Mouse (Mus musculus) spleen, adult 2 months (tissue): ENCODE measurements around the gene Iqgap1. TPM values are rescaled to one million over a fixed set of nuclear protein-coding genes. Genes with fewer than 3 reads are reported as not detected.

Experiments used
- DNase-seq, 2 experiments: peaks; one replicate each; pipeline versions ENCODE4 v3.0.0 to v3.0.0-alpha.2; 2012 to 2021; ENCODE audit warnings: low spot score in 2 of 2, low read depth in 1 of 2
- H3K27ac ChIP-seq: fragments of 200-500 bp; 2 replicates; pipeline ENCODE4 v1.5.1; 2012; ENCODE audit warnings: low read length, inconsistent platforms; ENCODE audit not compliant: insufficient read depth
- H3K27me3 ChIP-seq: fragments of 200-500 bp; 2 replicates; pipeline ENCODE4 v1.6.1; 2012; ENCODE audit warnings: mild to moderate bottlenecking, moderate library complexity, low read length, inconsistent platforms; ENCODE audit not compliant: control insufficient read depth, insufficient read depth
- H3K36me3 ChIP-seq: fragments of 200-500 bp; 2 replicates; pipeline ENCODE4 v1.6.1; 2012; ENCODE audit warnings: mild to moderate bottlenecking, low read length, inconsistent platforms; ENCODE audit not compliant: control insufficient read depth, insufficient read depth
- H3K4me1 ChIP-seq: fragments of 200-500 bp; 2 replicates; pipeline ENCODE4 v1.6.1; 2011; ENCODE audit warnings: inconsistent platforms; ENCODE audit not compliant: control insufficient read depth, insufficient read depth, insufficient read length
- H3K4me3 ChIP-seq: fragments of 200-500 bp; 2 replicates; pipeline ENCODE4 v1.5.1; 2011; ENCODE audit warnings: mild to moderate bottlenecking, inconsistent platforms; ENCODE audit not compliant: insufficient read depth, insufficient read length; ENCODE audit errors: extremely low read depth
- CTCF ChIP-seq: fragments of 200-500 bp; IDR thresholded peaks from 2 replicates; pipeline ENCODE4 v1.5.1; 2011; ENCODE audit warnings: mild to moderate bottlenecking, inconsistent platforms; ENCODE audit not compliant: insufficient read depth, insufficient read length, insufficient replicate concordance; ENCODE audit errors: extremely low read depth
- POLR2A ChIP-seq: fragments of 200-500 bp; IDR thresholded peaks from 2 replicates; pipeline ENCODE4 v1.6.1; 2011; ENCODE audit warnings: low read depth, low read length, inconsistent platforms
- WGBS: fragments of 180-500 bp; shearing (Covaris S2); methylation state at CpG from one replicate; pipeline ENCODE4 v1.1.7; 2018; 5-methylcytosine and 5-hydroxymethylcytosine counted together
- polyA plus RNA-seq: library from polyadenylated mRNA; depleted of rRNA; stranded (reverse); fragments of >200 nt; gene quantifications from 2 replicates; pipeline ENCODE4 v1.2.3, GENCODE M21; 2012; rRNA removed

Gene Iqgap1
- polyA plus RNA-seq, 1 experiment, result 55.9 TPM

DNA sequence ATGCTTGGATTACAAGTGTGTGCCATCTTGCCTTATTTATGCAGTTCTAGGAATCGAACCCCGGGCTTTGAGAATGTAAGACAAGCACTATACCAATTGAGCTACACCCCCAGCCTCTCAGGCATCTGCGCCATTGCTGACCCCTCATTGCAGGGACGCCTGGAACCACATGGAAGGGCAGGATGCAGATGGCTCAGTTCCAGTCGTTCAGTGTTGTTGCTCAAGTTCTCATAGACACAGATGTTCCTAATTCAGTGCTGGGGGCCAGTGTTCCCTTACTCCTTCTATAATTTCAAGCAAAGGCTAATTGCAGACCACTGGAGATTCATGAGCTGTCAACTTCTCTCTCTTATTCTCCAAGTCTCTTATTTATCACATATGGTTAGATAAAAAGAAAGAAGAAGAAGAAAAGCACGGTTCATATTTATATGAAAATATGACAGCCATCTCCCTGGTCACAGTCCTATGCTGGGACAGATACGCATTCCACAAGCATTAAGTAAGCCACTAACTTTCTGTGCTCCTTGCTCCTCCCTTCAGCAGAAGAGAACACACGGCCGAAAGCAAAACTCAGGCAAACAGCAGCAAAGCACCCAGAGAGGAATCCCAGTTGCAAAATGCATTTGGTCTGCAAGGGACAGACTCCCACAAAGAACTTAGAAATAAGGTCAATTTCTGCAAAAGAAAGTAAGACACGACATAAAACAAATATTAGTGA is 159.4 kb downstream of the Iqgap1 start:
- no peak for DNase-seq
- 69% methylated on average over 10 of the region's 10 CpGs for WGBS
- TF ChIP-seq POLR2A (no peak), CTCF (no peak)
- Histone ChIP-seq H3K4me1 (no peaks in the 10 kb centered on the region), H3K27me3 (no peaks in the 10 kb centered on the region), H3K4me3 (no peak overlapping the region), H3K36me3 (peaks cover 2% of the 10 kb centered on the region; the same call in 1 of the 2 replicates), H3K27ac (no peak overlapping the region)

Other genes starting within 250 kb of the Iqgap1 start
- gene Crtc3, start 137.1 kb downstream of the Iqgap1 start, polyA plus RNA-seq, result 19.1 and 21.3 TPM in 2 replicates
- gene Zscan2, start 34.9 kb upstream of the Iqgap1 start, polyA plus RNA-seq, result 4.3 and 6.5 TPM in 2 replicates
- 12.8 and 20.1 TPM in 2 replicates for gene Wdr73, start 75.3 kb upstream of the Iqgap1 start, polyA plus RNA-seq
- 5.3 and 5.4 TPM in 2 replicates for gene Nmb, start 79.1 kb upstream of the Iqgap1 start, polyA plus RNA-seq
- gene Sec11a, start 121.8 kb upstream of the Iqgap1 start, polyA plus RNA-seq, result 36.9 and 45.3 TPM in 2 replicates
- gene Zfp592, start 167.7 kb upstream of the Iqgap1 start, polyA plus RNA-seq, result 24.7 and 28.1 TPM in 2 replicates
- 0.12 TPM in 2 replicates for gene Alpk3, start 231.6 kb upstream of the Iqgap1 start, polyA plus RNA-seq